Mouse (Mus musculus) megakaryocyte, embryonic 14.5 days (primary cell): Measurements from ENCODE around the gene Gm20388. TPM values are rescaled to one million over a fixed set of nuclear protein-coding genes. Genes with fewer than 3 reads are reported as not detected.

Experiments
- H3K27me3 ChIP-seq: replicated peaks from 2 replicates; pipeline ENCODE3; 2012; ENCODE audit warnings: inconsistent platforms
- H3K36me3 ChIP-seq: replicated peaks from 2 replicates; pipeline ENCODE3; 2012; ENCODE audit warnings: low read length, inconsistent platforms, mixed read lengths
- H3K4me1 ChIP-seq: 2 replicates; pipeline ENCODE4 v1.6.1; 2012; ENCODE audit warnings: inconsistent platforms
- H3K4me3 ChIP-seq: replicated peaks from 2 replicates; pipeline ENCODE3; 2012; ENCODE audit warnings: moderate library complexity, mild to moderate bottlenecking, inconsistent platforms
- H3K9me3 ChIP-seq: 2 replicates; pipeline ENCODE4 v1.6.1; 2012; ENCODE audit warnings: inconsistent platforms
- FLI1 ChIP-seq: IDR thresholded peaks from 2 replicates; pipeline ENCODE4 v1.6.1; 2012; ENCODE audit warnings: low read length, inconsistent platforms, mixed read lengths
- GATA1 ChIP-seq: IDR thresholded peaks from 3 replicates; pipeline ENCODE4 v1.6.1; 2012; ENCODE audit warnings: mixed read lengths, low read length, inconsistent platforms, borderline replicate concordance
- polyA plus RNA-seq: library from polyadenylated mRNA; stranded (reverse); fragments of >175 nt; gene quantifications from 2 replicates; pipeline ENCODE4 v1.2.3, GENCODE M21; 2012; ENCODE audit warnings: low replicate concordance; ENCODE audit not compliant: insufficient read depth

Gm20388 gene
- polyA plus RNA-seq, 1 experiment: 111 TPM

- Histone ChIP-seq H3K27me3 (no peaks in the 10 kb centered on the region), H3K4me1 (peaks cover 76% of the 10 kb centered on the region)
These were observed 2370.1 kb downstream of the Gm20388 start for GRCm38 (mm10) chr8:122280588-122281316.

GRCm38 (mm10) chr8:122281317-122282034 lies 2370.8 kb downstream of the Gm20388 start:
- H3K4me1 ChIP-seq: peaks cover 76% of the 10 kb centered on the region
- no peaks in the 10 kb centered on the region for H3K9me3 ChIP-seq
- no peak for TF ChIP-seq FLI1
- peak overlapping the region; percentile 98 for H3K4me3 ChIP-seq
- H3K27me3 ChIP-seq: no peaks in the 10 kb centered on the region
- H3K36me3 ChIP-seq: peaks cover 42% of the 10 kb centered on the region

More at GRCm38 (mm10) chr8:122280588-122281316, 2370.1 kb downstream of the Gm20388 start:
- Histone ChIP-seq H3K4me3 (peak overlapping the region; percentile 98), H3K9me3 (no peaks in the 10 kb centered on the region), H3K36me3 (peaks cover 37% of the 10 kb centered on the region)
- TF ChIP-seq FLI1: no peak

GRCm38 (mm10) chr8:122282035-122282358 lies 2371.4 kb downstream of the Gm20388 start, which contains the start of gene Zfpm1:
Gene Zfpm1 (plus strand): TSS chr8:122282141.
- Histone ChIP-seq H3K27me3 (no peaks in the 10 kb centered on the region), H3K9me3 (no peaks in the 10 kb centered on the region), H3K36me3 (peaks cover 42% of the 10 kb centered on the region), H3K4me1 (peaks cover 76% of the 10 kb centered on the region), H3K4me3 (peak within 1 kb of the TSS; percentile 98)
- TF ChIP-seq FLI1 (no peak), GATA1 (no peak)

GRCm38 (mm10) chr8:122282501-122283355 lies 2372.1 kb downstream of the Gm20388 start:
- peaks cover 76% of the 10 kb centered on the region for H3K4me1 ChIP-seq
- TF ChIP-seq FLI1 (no peak), GATA1 (no peak)
- H3K9me3 ChIP-seq: no peaks in the 10 kb centered on the region
- no peaks in the 10 kb centered on the region for H3K27me3 ChIP-seq
- peak overlapping the region; percentile 98 for H3K4me3 ChIP-seq
- peaks cover 47% of the 10 kb centered on the region for H3K36me3 ChIP-seq

- Histone ChIP-seq H3K4me3 (peak overlapping the region; percentile 98), H3K4me1 (peaks cover 76% of the 10 kb centered on the region), H3K36me3 (peaks cover 56% of the 10 kb centered on the region), H3K9me3 (no peaks in the 10 kb centered on the region), H3K27me3 (no peaks in the 10 kb centered on the region)
- no peak for TF ChIP-seq FLI1
- no peak for TF ChIP-seq GATA1
These were observed 2372.9 kb downstream of the Gm20388 start for GRCm38 (mm10) chr8:122283356-122284202.

- TF ChIP-seq FLI1 (no peak), GATA1 (no peak; the same call in 1 of the 3 replicates)
- H3K9me3 ChIP-seq: no peaks in the 10 kb centered on the region
- peaks cover 76% of the 10 kb centered on the region for H3K4me1 ChIP-seq
- peak overlapping the region; percentile 98 for H3K4me3 ChIP-seq
- H3K27me3 ChIP-seq: no peaks in the 10 kb centered on the region
- H3K36me3 ChIP-seq: peaks cover 62% of the 10 kb centered on the region
These were observed 2373.6 kb downstream of the Gm20388 start for GRCm38 (mm10) chr8:122284203-122284658.

- H3K36me3 ChIP-seq: peaks cover 68% of the 10 kb centered on the region
- H3K4me3 ChIP-seq: peak overlapping the region; percentile 98
- H3K4me1 ChIP-seq: peaks cover 76% of the 10 kb centered on the region
- no peaks in the 10 kb centered on the region for H3K27me3 ChIP-seq
- TF ChIP-seq FLI1 (no peak), GATA1 (peak; percentile 66; the same call in 2 of the 3 replicates)
- H3K9me3 ChIP-seq: no peaks in the 10 kb centered on the region
These were observed 2374.1 kb downstream of the Gm20388 start for GRCm38 (mm10) chr8:122284659-122285261.

- peaks cover 77% of the 10 kb centered on the region for H3K36me3 ChIP-seq
- TF ChIP-seq FLI1: no peak
- no peak for TF ChIP-seq GATA1
- peak overlapping the region; percentile 98 for H3K4me3 ChIP-seq
- no peaks in the 10 kb centered on the region for H3K9me3 ChIP-seq
- peaks cover 76% of the 10 kb centered on the region for H3K4me1 ChIP-seq
- no peaks in the 10 kb centered on the region for H3K27me3 ChIP-seq
These were observed 2375.1 kb downstream of the Gm20388 start for GRCm38 (mm10) chr8:122285727-122286126.
